Mouse (Mus musculus) ES-Bruce4 (cell line): ENCODE results near the gene Peak1. TPM values are rescaled to one million over a fixed set of nuclear protein-coding genes. Genes with fewer than 3 reads are reported as not detected.

Experiments
- H3K27ac ChIP-seq: 2 replicates; pipeline ENCODE4 v1.5.1; 2012; ENCODE audit warnings: low read length, inconsistent platforms; ENCODE audit not compliant: insufficient read depth
- H3K27me3 ChIP-seq: 2 replicates; pipeline ENCODE4 v1.6.1; 2012; ENCODE audit warnings: mild to moderate bottlenecking, low read length, inconsistent platforms; ENCODE audit not compliant: control insufficient read depth, poor library complexity, insufficient read depth, severe bottlenecking
- H3K36me3 ChIP-seq: 2 replicates; pipeline ENCODE4 v1.6.1; 2012; ENCODE audit warnings: inconsistent platforms, mild to moderate bottlenecking, low read length, moderate library complexity; ENCODE audit not compliant: control insufficient read depth, poor library complexity, insufficient read depth, severe bottlenecking
- H3K4me1 ChIP-seq: one replicate; pipeline ENCODE4 v1.8.1; 2011; ENCODE audit warnings: low read length; ENCODE audit not compliant: control insufficient read depth, insufficient read depth
- H3K4me3 ChIP-seq: 2 replicates; pipeline ENCODE4 v1.5.1; 2011; ENCODE audit warnings: low read depth, mild to moderate bottlenecking, low read length
- H3K9ac ChIP-seq: 2 replicates; pipeline ENCODE4 v1.6.1; 2012; ENCODE audit warnings: low read depth, mild to moderate bottlenecking, inconsistent platforms; ENCODE audit not compliant: poor library complexity, severe bottlenecking
- H3K9me3 ChIP-seq: replicated peaks from 2 replicates; pipeline ENCODE4 v1.6.1; 2012; ENCODE audit warnings: mild to moderate bottlenecking, low read length, inconsistent platforms; ENCODE audit not compliant: control insufficient read depth, poor library complexity, insufficient read depth, severe bottlenecking
- CTCF ChIP-seq: IDR thresholded peaks from one replicate; pipeline ENCODE4 v1.8.1; 2011; ENCODE audit warnings: low read depth, low read length
- EP300 ChIP-seq: IDR thresholded peaks from 2 replicates; pipeline ENCODE4 v1.6.1; 2011; ENCODE audit warnings: low read depth, low read length; ENCODE audit not compliant: insufficient read depth
- POLR2A ChIP-seq: IDR thresholded peaks from one replicate; pipeline ENCODE4 v1.8.1; 2011; ENCODE audit warnings: low read length; ENCODE audit not compliant: insufficient read depth
- polyA plus RNA-seq: library from polyadenylated mRNA; stranded (reverse); fragments of >200 nt; gene quantifications from 2 replicates; pipeline ENCODE4 v1.2.4, GENCODE M21; 2011; ENCODE audit warnings: low read depth; ENCODE audit not compliant: missing spikeins, insufficient read depth, insufficient read length

Peak1 gene
- polyA plus RNA-seq, 1 experiment: 26.3 TPM

DNA sequence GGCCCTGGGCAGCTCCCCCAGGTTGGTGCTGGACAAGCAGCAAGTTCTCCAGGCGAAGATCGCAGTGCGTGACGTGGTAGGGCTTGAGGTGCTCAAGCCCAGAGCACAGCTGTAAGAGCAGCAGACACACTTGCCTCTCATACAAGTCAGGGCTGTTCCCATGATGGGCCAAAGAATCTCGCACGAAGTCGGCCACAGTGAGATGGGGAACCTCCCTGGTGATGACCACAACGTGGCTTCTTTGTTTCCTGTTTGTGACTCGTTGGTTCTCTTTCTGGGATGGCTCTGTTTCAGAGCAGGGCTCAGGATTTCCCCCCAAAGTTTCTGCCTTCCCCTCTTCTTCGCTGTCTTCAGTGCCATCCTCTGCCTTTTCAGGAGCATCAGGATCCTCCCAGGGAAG lies 210.8 kb downstream of the Peak1 start:
- no peaks in the 10 kb centered on the region for H3K27me3 ChIP-seq
- no peak overlapping the region for H3K27ac ChIP-seq
- H3K36me3 ChIP-seq: peaks cover 7% of the 10 kb centered on the region
- no peaks in the 10 kb centered on the region for H3K9me3 ChIP-seq
- H3K4me1 ChIP-seq: no peaks in the 10 kb centered on the region
- no peak overlapping the region for H3K4me3 ChIP-seq
- no peak for TF ChIP-seq EP300
- TF ChIP-seq POLR2A: no peak
- no peak for TF ChIP-seq CTCF
- H3K9ac ChIP-seq: no peak overlapping the region

GRCm38 (mm10) chr9:56205336-56205735 lies 212.5 kb downstream of the Peak1 start:
- Histone ChIP-seq H3K9me3 (no peaks in the 10 kb centered on the region), H3K36me3 (peaks cover 7% of the 10 kb centered on the region), H3K27me3 (no peaks in the 10 kb centered on the region), H3K4me1 (no peaks in the 10 kb centered on the region), H3K9ac (no peak overlapping the region), H3K4me3 (no peak overlapping the region), H3K27ac (no peak overlapping the region)
- TF ChIP-seq POLR2A: no peak
- TF ChIP-seq EP300: no peak
- TF ChIP-seq CTCF: no peak

- Histone ChIP-seq H3K27ac (no peak overlapping the region), H3K9me3 (no peaks in the 10 kb centered on the region), H3K4me1 (no peaks in the 10 kb centered on the region), H3K9ac (no peak overlapping the region), H3K4me3 (no peak overlapping the region), H3K36me3 (peaks cover 7% of the 10 kb centered on the region), H3K27me3 (no peaks in the 10 kb centered on the region)
- TF ChIP-seq CTCF (no peak), EP300 (no peak), POLR2A (no peak)
Measured at GRCm38 (mm10) chr9:56204316-56204715, 213.6 kb downstream of the Peak1 start.

- Histone ChIP-seq H3K4me1 (no peaks in the 10 kb centered on the region), H3K27ac (no peak overlapping the region), H3K4me3 (no peak overlapping the region), H3K27me3 (no peaks in the 10 kb centered on the region), H3K9me3 (no peaks in the 10 kb centered on the region), H3K36me3 (0 out of 2 replicates have a peak, but pooled peaks cover 3% of the 10 kb centered on the region), H3K9ac (no peak overlapping the region)
- TF ChIP-seq CTCF (peak; percentile 90), POLR2A (no peak)
Measured at GRCm38 (mm10) chr9:56200645-56201314, 217.1 kb downstream of the Peak1 start.

GRCm38 (mm10) chr9:56200200-56200599 lies 217.7 kb downstream of the Peak1 start:
- Histone ChIP-seq H3K36me3 (0 out of 2 replicates have a peak, but pooled peaks cover 3% of the 10 kb centered on the region), H3K27ac (no peak overlapping the region), H3K9ac (no peak overlapping the region), H3K4me3 (no peak overlapping the region), H3K27me3 (no peaks in the 10 kb centered on the region), H3K4me1 (no peaks in the 10 kb centered on the region), H3K9me3 (no peaks in the 10 kb centered on the region)
- no peak for TF ChIP-seq CTCF

- Histone ChIP-seq H3K36me3 (no peaks in the 10 kb centered on the region), H3K27me3 (no peaks in the 10 kb centered on the region), H3K4me1 (no peaks in the 10 kb centered on the region), H3K9ac (no peak overlapping the region), H3K9me3 (no peaks in the 10 kb centered on the region), H3K4me3 (no peak overlapping the region), H3K27ac (no peak overlapping the region)
- TF ChIP-seq CTCF (no peak), POLR2A (no peak), EP300 (no peak)
Measured at GRCm38 (mm10) chr9:56196921-56197320, 220.9 kb downstream of the Peak1 start.
